Mouse (Mus musculus): ENCODE measurements at regions not wholly inside any gene's neighbourhood (a gene's known extent, or its start where the extent isn't known, plus 50 kb on each side); places are given as distances from the start of the nearest gene placed in this dataset.
A peak's percentile ranks its signal among the peaks of the same experiment; 100 is the strongest.

DNA sequence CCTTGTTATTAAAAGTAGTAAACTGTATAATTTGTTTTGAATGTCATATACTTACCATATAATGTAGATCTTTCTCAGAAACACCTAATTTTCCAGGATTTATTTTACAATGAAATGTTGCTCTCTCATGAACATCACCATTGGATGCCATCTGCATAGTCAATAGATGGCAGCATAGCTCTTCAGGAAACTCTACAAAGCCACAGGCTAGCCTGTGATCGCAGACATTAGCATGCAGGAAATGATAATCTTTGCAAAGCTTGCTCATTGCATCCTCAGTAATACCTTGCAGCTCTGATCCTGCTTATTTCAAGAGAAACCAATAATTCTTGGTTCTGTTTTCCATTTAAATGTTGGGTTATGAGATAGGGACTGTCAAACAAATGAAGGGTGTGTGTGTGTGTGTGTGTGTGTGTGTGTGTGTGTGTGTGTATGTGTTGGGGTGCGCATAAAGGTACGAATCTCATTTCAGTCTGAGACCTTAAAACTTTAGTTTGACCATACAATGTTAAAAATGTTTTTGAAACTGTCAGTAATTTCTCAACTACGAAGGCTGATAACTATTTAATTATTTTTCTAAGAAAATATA lies 1595.1 kb upstream of the Pcdh10 start:
- 67% methylated on average over 4 of the region's 4 CpGs for WGBS

DNA sequence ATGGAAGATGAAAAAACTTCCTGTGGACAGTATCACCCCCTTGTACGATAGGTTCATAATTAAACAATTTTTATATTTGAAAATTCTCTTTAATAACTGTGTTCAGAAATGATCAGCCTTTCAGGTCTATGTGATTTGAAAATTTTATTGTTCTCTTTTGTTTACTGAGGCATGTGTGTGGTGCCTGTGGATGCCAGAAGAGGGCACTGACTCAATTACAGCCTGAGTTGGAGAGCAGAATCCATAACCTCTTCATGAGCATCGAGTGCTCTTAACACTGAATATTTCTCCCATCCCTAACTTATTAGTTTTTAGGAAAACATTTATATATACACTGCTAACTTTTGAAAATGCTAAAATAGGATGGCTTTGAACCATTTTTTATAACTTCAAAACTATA lies 1594.0 kb upstream of the Pcdh10 start:
- Histone ChIP-seq H3K36me3 (ENCODE audit: insufficient read depth) (no peaks in the 10 kb centered on the region), H3K9ac (no peak overlapping the region), H3K9me3 (ENCODE audit: low read depth, low read length) (no peaks in the 10 kb centered on the region), H3K4me3 (ENCODE audit: low read depth, low read length) (no peak overlapping the region), H3K4me1 (ENCODE audit: insufficient read depth) (no peaks in the 10 kb centered on the region), H3K27ac (ENCODE audit: low read depth) (no peak overlapping the region), H3K27me3 (ENCODE audit: insufficient read depth, low read length) (no peaks in the 10 kb centered on the region), H3K4me2 (no peak overlapping the region)
- ATAC-seq (ENCODE audit: insufficient read depth), result no peak
- TF ChIP-seq CTCF (IDR thresholded peaks at IDR 0.05; ENCODE audit: low read depth), result no peak
- 81% methylated on average over 2 of the region's 2 CpGs for WGBS
- DNase-seq, result peak; percentile 1

More for the DNA sequence above, 1595.1 kb upstream of the Pcdh10 start:
- Histone ChIP-seq H3K4me1 (ENCODE audit: insufficient read depth) (no peaks in the 10 kb centered on the region), H3K9ac (no peak overlapping the region), H3K27ac (ENCODE audit: low read depth) (no peak overlapping the region), H3K9me3 (ENCODE audit: low read depth, low read length) (no peaks in the 10 kb centered on the region), H3K36me3 (ENCODE audit: insufficient read depth) (no peaks in the 10 kb centered on the region), H3K4me2 (no peak overlapping the region), H3K4me3 (ENCODE audit: low read depth, low read length) (no peak overlapping the region), H3K27me3 (ENCODE audit: insufficient read depth, low read length) (no peaks in the 10 kb centered on the region)
- ATAC-seq (ENCODE audit: insufficient read depth), result no peak
- DNase-seq, result peak; percentile 61
- TF ChIP-seq CTCF (IDR thresholded peaks at IDR 0.05; ENCODE audit: low read depth), result peak; percentile 50

Data from lung, embryonic 14.5 days (tissue).